Mouse (Mus musculus): ENCODE measurements around the gene P2ry2. TPM values are rescaled to one million over a fixed set of nuclear protein-coding genes. Genes with fewer than 3 reads are reported as not detected.

The P2ry2 gene
- polyA plus RNA-seq (2012), result 9.6 and 10.8 TPM in 2 replicates

DNA sequence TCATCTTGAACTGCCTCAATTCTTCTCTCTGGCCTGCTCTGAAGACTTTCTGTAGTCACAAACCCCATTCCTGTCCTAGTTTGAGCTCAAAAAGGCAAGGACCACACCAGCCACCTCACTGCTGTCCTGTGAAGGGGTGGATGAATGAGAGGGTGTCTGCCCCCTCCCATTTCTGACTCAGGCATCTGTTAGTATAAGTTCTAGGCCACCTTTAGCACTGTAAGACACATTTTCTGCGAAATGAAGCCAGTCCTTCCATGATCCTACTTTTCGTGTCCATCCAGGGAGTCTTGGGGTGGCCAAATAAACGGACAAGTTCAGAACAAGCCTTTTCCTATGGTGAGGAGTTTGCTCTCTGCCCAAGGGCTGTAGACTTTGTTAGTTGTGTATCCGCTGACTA lies at the start of gene P2ry2:
TSS of gene P2ry2 (minus strand) at position 326 of the 400 bp plus-strand sequence.

GRCm38 (mm10) chr7:100974135-100974903 lies 38.3 kb downstream of the P2ry2 start, which contains the start of gene P2ry6:
Gene P2ry6, minus strand, starts transcription at chr7:100974649.

Other genes starting within 250 kb of the P2ry2 start
- 34.7 and 41.1 TPM in 2 replicates for gene Relt, start 149.4 kb downstream of the P2ry2 start, polyA plus RNA-seq (2012)
- gene Arhgef17, start 80.8 kb downstream of the P2ry2 start, polyA plus RNA-seq (2012), result 1.4 and 1.8 TPM in 2 replicates
- 1.0 and 1.1 TPM in 2 replicates for gene P2ry6, start 38.2 kb downstream of the P2ry2 start, polyA plus RNA-seq (2012)
- 16.6 and 17.1 TPM in 2 replicates for gene Fchsd2, start 80.0 kb upstream of the P2ry2 start, polyA plus RNA-seq (2012)